Mouse (Mus musculus) heart, adult 9 months (tissue): Measurements from ENCODE around the gene Ajm1.
A peak's percentile ranks its signal among the peaks of the same experiment; 100 is the strongest.

ENCODE experiments used
- DNase-seq, 2 experiments: peaks; one replicate each; pipeline ENCODE4 v3.0.0; 2022; ENCODE audit warnings: low spot score in 2 of 2

Gene Ajm1

DNA sequence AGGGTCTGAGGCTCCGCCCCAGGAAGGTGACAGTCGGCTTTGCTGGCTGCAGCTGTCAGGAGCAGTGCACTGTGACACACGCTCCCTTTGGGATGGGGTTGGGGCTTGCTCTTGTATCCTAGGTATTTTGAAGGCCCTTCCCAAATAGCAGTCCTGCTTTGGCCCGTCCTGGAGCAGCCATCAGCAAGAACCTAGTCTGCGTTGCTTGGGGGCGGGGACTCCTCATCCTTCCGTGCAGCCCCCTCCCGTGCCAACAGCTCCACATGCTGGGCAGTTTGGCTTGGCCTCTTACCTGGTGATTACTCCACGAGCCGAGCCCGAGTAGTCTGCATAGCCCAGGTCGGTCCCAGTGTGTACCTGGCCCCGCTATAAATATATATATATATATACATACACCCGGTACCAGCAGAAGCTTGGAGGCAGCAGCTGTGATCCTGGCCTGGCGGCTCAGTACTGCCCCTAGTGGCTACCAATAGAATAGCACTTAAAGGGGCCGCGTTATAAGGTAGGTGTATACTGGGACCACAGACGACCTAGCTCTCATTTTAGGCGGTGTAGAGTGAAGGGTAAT is at the start of gene Ajm1:
Ajm1 (minus strand) TSS at position 464 of the 571 bp plus-strand sequence.
- peak; percentile 58 to 75 for DNase-seq

DNA sequence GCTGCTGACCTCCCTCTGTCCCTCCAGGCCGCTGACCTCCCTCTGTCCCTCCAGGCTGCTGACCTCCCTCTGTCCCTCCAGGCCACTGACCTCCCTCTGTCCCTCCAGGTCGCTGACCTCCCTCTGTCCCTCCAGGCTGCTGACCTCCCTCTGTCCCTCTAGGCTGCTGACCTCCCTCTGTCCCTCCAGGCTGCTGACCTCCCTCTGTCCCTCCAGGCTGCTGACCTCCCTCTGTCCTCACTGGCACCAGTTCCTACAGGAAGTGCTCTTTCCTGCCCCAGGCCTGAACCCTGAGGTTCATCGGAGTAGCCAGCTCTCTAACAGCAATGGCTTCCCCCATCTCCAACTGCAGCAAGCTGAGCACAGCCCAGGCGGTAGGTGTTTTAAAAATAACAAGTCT is 47.2 kb upstream of the Ajm1 start:
- peak; percentile 26 to 35 for DNase-seq

DNA sequence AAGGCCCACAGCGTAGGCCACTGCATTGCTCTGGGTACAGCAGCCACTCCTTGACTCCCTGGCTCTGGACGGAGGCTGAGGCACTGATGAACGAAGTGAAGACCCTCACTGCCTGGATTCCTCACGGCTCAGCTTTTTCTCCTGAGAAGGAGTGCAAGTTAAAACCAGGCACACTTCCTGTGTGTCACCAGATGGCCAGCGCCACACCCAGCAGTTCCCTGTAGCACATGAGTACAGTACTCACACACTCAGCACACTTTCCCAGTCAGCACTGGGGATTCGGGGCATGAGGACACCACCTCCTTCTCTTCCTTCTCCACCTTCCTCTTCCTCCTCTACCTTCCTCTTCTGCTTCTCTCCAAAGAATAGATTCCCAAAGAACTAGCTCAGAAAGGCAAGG is 46.3 kb upstream of the Ajm1 start, which contains the start of gene Fcna:
Fcna (minus strand) TSS at position 220 of the 400 bp plus-strand sequence.
- DNase-seq: no peak

DNA sequence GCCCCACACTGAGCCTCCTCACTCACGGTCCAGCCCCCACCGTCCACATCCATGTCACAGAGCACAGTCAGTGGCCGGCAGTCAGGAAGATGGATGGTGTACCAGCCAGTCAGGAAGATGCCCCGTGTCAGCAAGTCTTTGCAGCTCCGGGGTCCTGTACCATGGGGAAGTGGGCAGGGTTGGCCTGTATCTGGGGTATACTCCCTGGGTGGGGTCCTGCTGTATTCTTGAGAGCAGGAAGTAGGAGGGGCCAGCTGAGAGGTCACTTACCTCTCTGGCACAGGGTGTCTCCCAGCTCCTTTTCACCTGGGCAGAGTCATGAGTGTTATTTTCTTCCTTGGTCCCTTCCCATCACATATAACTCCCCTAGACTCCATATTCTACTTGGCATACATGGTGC is 44.4 kb upstream of the Ajm1 start:
- no peak for DNase-seq

DNA sequence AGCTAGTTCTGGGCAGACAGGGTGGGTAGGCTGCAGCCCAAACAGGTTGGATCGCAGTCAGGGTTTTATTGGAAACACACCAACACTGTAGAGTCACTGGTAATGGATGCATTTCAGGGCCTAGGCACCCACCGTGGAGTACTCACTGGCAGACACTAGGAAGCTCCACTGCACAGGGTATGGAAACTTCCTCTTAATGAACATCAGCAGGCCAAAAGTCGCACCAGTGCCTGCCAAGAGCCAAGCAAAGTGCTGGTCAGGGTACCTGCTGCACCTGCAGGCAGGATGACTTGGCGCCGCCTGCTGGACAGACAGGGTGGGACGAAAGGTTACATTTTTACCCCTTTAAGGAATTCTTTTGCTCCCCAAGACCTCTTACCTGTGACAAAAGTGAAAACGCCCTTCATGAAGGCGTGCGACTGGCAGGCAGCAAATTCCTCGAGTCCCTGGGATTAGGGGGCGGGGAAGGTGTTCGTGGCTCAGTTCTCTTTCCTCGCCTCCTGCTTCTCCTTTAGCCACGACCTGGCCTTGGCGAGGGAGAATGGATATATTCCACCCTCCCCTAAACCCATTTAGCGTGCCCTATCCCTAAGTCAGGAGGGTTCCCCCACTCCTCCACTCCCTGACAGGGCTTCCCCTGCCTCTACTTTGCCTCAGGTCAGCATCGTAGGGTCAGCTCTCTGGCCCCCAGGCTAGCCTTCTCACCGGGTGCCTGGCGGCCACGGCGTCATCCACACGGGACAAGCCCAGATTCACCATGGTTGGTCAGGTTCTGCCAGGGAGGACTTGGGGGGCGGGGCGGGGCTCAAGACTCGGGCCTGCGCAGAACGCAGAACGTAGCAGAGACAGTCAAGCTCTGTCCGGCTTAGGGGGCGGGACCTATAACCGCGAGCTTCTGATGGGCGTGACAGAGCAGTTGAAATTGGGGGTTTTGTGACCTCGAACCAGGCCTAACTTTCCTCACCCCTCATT is 40.0 kb upstream of the Ajm1 start, which contains the start of gene Tmem141:
Tmem141 (minus strand) TSS at position 777 of the 972 bp plus-strand sequence.
- DNase-seq: peak; percentile 86 to 88

DNA sequence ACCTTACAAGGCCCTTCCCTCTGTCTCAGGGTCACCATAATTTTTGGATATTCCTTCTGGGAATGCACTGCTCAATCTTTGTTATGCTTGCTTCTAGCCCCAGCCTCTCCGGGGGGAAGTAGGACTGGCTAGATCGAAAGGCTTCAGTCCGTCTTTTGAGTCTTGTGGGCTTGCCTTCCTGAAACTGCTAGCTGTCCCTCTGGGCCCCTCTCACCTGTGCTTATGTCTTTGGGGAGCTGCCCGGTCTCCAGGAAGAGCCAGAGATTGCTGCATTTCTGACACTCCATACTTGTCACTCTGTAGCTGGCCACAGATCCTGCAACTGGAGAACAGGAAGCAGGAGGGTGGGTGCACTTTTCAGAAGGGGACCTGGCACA is 39.3 kb upstream of the Ajm1 start:
- no peak for DNase-seq

DNA sequence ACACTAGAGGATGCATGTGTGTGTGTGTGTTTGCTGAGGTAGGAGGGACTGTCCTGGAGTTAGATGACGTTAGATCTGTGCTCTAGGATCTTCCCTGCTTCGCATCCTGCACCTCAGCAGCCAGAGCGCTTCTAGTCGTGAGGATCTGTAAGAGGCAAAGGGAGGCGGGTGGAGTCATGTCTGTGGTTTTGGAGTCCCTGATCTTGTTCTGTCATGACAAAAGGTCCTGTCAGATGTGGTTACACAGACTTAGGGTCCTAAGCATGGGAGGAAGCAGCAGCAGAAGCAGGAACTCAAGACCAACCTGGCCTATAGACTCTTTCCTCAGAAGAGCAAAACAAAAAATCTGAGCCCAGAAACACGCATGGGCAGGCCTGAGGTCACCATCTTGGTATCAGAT is 38.8 kb upstream of the Ajm1 start:
- DNase-seq: no peak

DNA sequence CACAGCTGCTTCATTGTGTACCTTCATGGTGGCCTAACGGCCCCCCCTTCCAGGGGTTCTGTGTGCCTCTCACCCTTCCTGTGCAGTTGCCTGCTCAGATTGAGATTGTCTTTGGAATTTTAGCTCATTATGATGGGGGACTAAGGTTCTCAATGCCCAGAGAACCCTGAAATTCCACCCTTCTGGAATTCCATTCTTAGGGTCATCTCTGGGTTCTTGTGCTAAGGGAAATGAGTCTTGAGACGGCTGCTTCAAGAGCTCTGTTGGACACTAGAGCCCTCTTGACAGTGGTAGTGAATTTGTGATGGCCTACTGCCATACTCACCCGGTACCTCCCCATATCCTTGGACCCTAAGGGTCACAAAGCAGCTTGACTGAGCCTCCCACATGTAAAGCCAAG is 36.0 kb upstream of the Ajm1 start, which contains the start of gene Ccdc183:
Ccdc183 (minus strand) TSS at position 101 of the 400 bp plus-strand sequence.
- DNase-seq: no peak

DNA sequence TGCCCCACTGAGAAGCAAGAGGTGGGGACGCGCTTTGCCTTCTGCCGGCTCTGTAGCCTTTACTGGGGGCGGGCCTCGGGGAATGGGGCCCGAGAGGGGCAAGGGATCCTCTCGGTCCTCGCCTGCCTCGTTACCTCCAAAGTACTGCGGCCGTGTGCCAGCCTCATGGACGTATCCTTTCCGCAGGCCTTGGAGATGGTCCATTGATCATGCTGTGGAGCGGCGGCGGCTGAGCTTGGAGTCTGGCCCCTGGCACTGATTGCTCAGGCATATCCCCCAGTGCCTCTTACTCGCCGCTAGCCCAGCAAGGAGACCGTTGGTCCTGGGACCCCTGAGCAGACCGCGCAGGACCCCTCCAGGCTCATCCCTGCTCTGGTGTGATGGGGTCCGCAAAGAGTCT is 34.8 kb upstream of the Ajm1 start:
- no peak for DNase-seq

DNA sequence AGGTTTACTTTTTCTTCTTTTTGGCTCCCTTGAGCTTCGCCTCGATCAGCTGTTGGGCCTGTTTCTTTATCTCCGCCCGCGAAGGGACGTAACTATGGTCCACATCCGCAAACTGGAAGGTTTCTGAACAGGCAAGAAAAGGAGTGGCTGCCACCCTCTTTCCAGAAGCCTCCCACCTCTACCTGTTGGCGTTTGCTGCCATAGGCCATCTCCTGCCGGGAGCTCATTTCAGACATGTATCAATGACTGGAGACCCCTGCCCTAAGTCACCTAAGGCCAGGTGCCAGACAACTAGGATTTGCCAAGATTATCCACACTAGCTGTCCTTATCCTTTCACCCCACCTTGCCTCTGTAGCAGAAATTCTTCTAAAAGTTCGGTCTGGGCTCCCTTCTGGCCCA is 27.1 kb upstream of the Ajm1 start:
- DNase-seq: no peak

DNA sequence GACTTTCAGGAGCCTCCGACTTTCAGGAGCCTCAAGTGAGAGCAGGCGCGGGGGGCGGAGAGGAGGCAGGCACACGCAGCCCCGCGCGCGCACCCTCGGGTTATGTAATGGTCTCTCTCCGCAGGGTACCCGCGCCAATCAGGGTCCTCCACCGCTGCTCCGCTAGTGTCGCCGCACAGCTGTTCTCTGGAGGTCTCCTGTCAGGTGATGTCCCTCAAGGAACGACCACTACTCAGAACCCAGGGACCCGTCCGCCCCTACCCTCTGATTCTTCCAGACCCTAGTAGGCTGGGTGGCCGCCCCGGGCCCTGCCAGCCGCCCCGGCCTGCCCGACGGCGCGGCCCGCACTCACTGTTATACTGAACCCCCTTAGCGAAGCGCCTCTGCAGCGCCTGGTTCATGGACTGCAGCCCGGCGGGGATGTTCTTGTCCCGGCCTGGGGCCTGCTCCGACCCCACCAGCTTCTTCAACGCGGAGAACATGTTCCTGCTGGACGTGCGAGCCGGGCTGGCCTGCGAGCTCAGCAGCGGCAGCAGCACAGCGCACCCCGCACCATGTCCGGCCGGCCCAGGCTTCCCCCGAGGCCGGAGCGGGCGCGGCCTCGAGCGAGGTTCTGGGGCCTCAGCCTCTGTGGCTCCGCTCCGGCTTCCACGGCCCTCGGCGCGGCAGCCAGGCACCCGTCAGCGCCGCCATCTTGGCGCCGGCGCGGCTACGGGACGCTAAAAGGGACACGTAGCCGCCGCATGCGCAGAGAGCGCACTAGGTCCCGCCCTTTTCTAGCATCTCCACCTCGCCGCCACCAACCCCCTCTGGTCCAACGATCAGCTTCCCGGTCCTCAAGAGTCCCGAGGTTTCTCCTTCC is 26.4 kb upstream of the Ajm1 start, which contains the start of gene Rabl6:
Rabl6 (minus strand) TSS at position 761 of the 862 bp plus-strand sequence.
- peak; percentile 88 to 90 for DNase-seq

DNA sequence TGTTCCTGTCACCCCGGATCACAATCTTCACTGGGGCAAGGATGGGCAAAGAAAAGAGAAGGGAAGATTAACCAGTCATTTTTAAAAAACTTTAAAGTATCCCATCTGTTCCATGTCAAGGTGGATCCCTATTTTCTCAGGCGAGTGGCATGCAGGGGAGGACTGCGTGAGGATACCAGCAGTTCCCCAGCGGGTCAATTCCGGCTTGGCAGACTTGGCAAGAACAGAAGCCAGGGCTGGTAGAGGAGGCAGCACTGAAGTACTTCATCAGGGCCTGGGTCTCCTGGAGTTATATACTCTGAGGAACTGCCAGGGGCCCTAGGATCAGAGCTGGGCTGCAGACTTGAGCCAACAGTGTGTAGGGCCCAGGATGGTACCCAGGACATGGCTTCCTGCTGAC is 21.0 kb upstream of the Ajm1 start:
- no peak for DNase-seq

DNA sequence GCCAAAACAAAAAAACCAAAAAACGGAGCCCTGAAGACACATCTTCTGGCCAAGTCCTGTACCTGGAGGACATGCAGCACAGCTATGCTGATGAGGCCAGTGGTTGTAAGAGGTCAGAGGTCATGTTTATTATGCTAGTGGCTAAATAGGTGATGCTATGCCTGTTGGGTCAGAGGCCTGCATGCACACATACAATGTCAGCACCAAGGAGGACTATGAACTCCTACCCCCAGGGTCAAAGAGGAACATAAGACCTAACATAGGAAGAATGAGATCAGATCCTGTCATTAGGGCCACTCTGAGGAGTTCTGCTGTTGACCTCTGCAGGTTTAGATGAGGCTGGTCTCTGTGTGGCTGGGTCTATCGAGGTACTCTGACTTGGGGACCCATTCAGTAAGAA is 18.5 kb upstream of the Ajm1 start:
- no peak for DNase-seq

DNA sequence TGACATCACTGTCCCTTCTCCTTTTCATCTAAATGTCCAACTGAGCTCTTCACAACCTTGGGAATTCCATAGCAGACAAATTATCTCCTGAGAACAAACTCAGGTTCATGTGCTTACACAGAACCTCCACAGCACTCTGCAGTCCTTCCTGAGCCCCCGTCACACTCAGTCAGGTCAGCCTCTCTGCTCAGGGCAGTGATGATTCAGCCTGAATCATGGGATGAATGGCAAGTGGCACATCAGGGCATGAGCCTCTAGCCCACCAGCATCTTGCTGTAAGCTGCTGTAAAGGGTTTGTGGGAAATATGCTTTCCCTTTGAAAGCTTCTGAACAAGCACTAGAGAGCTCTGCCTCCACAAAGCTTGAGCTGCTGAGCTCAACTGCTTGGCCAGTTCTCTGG is 17.2 kb upstream of the Ajm1 start:
- DNase-seq: no peak

DNA sequence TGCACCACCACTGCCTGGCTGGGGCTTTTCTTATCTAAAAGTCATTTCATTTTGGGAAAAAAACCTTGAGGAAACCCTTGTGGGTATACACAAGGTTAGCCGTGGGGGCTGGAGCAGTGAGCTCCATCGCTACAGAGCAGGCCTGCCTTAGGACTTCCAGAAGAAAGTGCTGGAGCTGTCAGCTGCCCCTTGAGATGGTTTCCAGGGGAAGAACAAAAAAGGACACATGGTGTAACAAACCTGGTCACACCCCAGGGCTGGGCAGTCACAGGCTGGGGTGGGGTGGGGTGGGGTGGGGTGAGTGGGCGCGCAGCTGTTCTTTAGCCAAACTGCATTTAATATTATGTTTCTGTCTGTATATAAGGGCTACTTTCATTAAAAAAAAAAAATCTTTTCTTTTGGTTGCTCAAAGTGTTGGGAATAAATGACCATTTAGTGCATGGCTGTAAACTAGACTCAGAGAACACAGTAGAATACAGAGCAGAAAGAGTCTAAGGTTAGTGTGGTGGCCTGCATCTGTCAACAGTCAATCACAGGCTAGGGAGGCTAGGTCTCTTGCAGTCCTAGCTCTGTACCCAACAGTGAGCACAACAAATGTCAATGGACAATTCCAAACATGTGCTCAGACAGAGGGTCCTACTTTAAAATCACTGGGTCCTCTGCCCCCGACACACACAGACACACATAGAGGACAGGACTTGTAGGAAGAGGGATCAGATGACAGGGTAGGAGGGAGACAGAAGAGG is 15.4 kb upstream of the Ajm1 start:
- DNase-seq: no peak

DNA sequence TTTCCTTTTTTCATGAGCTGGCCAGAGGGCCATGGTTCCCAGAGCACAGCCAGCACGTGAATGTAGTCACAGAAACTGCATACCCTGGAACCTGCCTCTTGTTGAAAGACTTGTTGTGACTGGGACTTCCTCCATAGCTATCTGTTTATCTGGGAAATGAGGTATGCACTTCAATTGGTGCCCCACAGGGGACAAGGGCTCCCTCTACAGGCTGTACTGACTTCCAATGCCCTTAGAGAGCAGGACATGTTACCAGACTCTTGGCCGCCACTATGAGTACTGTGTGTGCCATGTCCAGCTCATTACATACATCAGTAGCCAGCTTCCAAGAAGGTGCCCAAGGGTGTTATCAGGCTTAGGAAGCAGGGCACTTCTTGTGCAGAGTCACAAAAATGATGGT is 10.3 kb upstream of the Ajm1 start:
- DNase-seq: no peak

DNA sequence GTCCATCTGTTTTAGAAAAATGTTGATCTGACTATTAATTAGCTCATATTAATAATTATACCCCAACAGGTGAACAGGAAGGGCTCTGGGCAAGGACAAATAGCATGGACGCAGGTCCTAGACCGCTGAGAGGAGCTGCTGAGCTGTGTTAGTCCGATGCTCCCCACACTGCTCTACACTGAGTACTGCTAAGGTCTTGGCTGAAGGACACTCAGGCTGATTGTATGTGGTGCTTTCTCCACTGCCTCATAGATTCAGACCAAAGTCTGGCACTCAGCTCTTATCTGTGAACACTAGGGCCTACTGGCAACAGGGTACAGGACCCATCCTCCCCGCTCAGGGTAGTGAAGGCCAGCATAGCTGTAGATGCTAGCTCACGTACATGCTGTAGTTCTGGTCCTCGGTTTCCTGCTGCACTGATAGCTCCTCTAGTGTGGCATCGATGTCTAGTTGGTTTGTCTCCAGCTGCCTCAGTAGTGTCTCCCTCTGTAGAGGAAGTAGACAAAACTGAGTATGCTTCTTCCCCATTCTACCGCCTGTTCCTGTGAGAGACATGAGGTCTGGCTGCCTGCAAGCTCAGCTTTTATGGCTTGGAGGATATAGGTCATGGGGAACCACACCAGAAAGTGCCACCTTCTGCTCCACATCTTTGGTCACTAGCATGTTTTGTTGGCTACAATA is 6.8 kb upstream of the Ajm1 start:
- DNase-seq: no peak

DNA sequence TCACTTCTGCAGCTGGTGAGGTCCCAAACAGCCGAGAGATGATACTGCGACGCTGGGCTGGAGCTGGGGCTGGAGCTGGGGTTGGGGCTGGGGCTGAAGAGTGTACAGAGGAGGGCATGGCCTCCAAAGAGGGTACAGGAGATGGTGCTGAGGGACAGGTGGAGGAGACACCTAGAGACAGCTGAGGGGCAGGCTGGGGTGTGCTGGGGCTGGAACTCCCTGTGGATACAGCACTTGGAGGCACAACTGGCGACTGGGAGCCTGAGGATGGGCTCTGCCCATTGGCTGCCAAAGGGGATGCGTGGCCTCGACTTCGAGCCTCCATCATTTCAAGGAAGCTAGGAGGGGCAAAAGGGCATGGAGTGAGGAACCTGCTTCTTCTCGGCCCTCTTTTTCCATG is 5.7 kb upstream of the Ajm1 start:
- no peak for DNase-seq

DNA sequence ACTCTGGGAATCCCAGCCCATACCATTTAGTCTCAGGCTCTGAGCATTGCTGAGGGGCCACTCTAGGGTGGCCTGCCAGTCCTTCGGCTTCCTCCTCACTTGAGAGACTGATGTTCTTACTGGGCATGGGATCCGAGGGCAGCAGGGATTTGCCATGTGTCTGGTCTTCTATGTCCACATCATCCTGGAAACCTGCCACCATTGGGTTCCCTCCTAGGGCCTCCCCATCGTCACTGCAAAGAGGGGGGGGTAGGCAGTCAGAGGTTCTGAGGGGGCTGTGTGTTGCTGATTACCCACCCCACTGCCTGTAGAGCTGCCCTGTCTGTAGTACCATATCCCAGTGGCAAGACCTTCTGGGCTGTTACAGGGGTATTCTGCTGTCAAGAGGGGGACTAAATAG is 4.0 kb upstream of the Ajm1 start:
- no peak for DNase-seq

DNA sequence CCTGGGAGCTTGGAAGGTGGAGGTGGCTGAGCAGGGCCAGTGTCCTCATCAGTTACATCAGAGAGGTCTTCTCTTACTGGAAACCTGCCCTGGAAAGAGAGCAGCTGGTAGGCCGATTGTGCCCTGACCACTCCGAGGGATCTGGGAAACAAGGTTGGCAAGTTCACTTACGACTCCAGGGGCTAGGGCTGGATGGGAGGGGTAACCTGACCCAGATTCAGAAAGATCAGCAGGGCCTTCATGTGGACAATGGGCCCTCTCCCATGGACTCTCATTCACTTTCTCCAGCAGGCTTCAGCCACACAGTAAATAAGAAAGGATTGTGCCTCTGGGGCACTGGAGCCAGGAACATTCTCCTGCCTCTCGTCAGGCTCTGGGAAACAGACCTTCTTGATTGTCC is 3.3 kb upstream of the Ajm1 start:
- no peak for DNase-seq

DNA sequence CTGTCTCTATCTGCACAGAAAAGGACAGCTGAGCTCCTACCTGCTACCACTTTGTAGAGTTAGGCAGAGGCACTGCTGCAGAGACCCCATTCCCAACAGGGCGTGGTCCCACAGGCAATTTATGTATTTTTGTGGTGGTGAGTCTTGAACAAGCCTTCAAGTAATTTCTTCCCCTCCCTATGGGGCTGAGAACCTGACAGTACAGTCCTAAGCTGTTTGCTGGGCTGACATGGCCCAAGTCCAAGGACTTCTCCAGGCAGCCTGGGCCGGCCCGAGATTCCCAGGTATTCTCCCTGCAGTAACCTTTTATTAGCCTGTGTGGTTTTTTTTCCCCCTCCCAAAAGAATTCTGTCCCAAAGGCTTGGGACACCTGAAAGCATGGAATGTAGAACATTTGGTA is 2.6 kb upstream of the Ajm1 start:
- DNase-seq: no peak
